Mouse (Mus musculus): ENCODE data around the gene Ephb3. TPM values are rescaled to one million over a fixed set of nuclear protein-coding genes. Genes with fewer than 3 reads are reported as not detected.

Ephb3 gene
- polyA plus RNA-seq, 1 experiment from 2014 or later: 19.4 TPM

- no peak overlapping the region for H3K4me3 ChIP-seq (replicated peaks)
- WGBS: 40% methylated on average over 7 of the region's 7 CpGs
- ATAC-seq: peak; percentile 71
Observed at GRCm38 (mm10) chr16:21192509-21193354, 11.8 kb upstream of the Ephb3 start.

DNA sequence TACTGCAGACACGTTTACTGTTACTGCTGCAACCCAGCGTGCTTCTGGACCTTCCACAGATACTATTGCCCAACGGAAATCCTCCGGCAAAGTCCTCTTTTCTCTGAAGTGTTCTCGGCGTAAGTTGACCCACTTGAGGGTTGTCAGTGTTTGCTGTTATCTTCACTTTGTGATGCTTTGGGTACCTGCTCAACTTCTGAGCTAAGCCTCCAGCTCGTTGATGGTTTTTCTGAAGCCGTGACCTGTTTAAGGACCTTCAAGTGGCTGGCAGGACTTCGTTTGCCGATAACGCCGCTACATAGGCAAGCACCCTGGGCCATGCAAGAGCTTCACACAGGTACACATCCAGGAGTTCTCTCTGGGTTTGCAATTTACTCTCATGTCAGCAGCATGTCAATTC lies 10.4 kb upstream of the Ephb3 start:
- no peak overlapping the region for H3K4me2 ChIP-seq (replicated peaks)
- no peak overlapping the region for H3K9ac ChIP-seq (replicated peaks)
- no peak overlapping the region for H3K27ac ChIP-seq
- no peaks in the 10 kb centered on the region for H3K36me3 ChIP-seq
- WGBS: 85% methylated on average over 12 of the region's 12 CpGs
- no peak overlapping the region for H3K4me3 ChIP-seq (replicated peaks)
- ATAC-seq: no peak
- peaks cover 3% of the 10 kb centered on the region; the same call in 1 of the 2 replicates for H3K4me1 ChIP-seq (replicated peaks)
- no peaks in the 10 kb centered on the region for H3K27me3 ChIP-seq
- H3K9me3 ChIP-seq: no peaks in the 10 kb centered on the region

More at GRCm38 (mm10) chr16:21192509-21193354, 11.8 kb upstream of the Ephb3 start:
- Histone ChIP-seq H3K36me3 (no peaks in the 10 kb centered on the region), H3K9ac (replicated peaks) (no peak overlapping the region), H3K9me3 (no peaks in the 10 kb centered on the region), H3K4me1 (replicated peaks) (peaks cover 3% of the 10 kb centered on the region; the same call in 1 of the 2 replicates), H3K27ac (no peak overlapping the region), H3K27me3 (no peaks in the 10 kb centered on the region), H3K4me2 (replicated peaks) (no peak overlapping the region)

- no peak overlapping the region for H3K27ac ChIP-seq
- WGBS: 63% methylated on average over 8 of the region's 8 CpGs
- no peak overlapping the region for H3K4me2 ChIP-seq (replicated peaks)
- ATAC-seq: no peak
- H3K4me1 ChIP-seq (replicated peaks): peaks cover 3% of the 10 kb centered on the region; the same call in 1 of the 2 replicates
- H3K9me3 ChIP-seq: no peaks in the 10 kb centered on the region
- H3K36me3 ChIP-seq: no peaks in the 10 kb centered on the region
- no peak overlapping the region for H3K4me3 ChIP-seq (replicated peaks)
- H3K27me3 ChIP-seq: no peaks in the 10 kb centered on the region
- H3K9ac ChIP-seq (replicated peaks): no peak overlapping the region
Observed at GRCm38 (mm10) chr16:21195260-21195866, 9.2 kb upstream of the Ephb3 start.

- Histone ChIP-seq H3K36me3 (no peaks in the 10 kb centered on the region), H3K4me1 (replicated peaks) (peaks cover 3% of the 10 kb centered on the region; the same call in 1 of the 2 replicates), H3K9ac (replicated peaks) (no peak overlapping the region), H3K9me3 (no peaks in the 10 kb centered on the region), H3K4me3 (replicated peaks) (no peak overlapping the region), H3K27ac (no peak overlapping the region), H3K4me2 (replicated peaks) (no peak overlapping the region), H3K27me3 (no peaks in the 10 kb centered on the region)
- no peak for ATAC-seq
- WGBS: 90% methylated on average over 3 of the region's 3 CpGs
Observed at GRCm38 (mm10) chr16:21196576-21196975, 8.0 kb upstream of the Ephb3 start.

GRCm38 (mm10) chr16:21197542-21197941 lies 7.0 kb upstream of the Ephb3 start:
- 92% methylated on average over 4 of the region's 4 CpGs for WGBS

DNA sequence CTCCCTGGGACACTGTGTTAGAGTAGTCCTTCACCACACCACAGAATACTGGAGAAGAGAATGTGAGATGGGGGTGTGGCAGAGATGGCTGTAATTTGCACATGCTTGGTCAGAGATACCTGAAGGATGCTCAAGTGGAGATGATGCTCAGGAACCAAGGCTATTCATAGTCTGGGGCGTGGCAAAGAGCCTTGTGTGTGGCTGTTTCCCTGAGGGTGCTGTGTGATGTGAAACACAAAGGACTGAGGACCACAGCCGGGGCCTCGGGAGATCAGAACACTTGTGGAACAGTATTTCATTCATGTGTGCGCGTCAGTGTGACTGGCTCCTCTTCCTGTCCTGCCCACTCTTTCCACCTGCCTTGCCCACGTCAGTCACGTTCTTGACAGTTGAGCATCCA lies 6.5 kb upstream of the Ephb3 start:
- Histone ChIP-seq H3K4me2 (replicated peaks) (no peak overlapping the region), H3K4me1 (replicated peaks) (no peaks in the 10 kb centered on the region), H3K27me3 (peaks cover 8% of the 10 kb centered on the region; the same call in 1 of the 2 replicates), H3K9me3 (no peaks in the 10 kb centered on the region), H3K36me3 (no peaks in the 10 kb centered on the region), H3K9ac (replicated peaks) (no peak overlapping the region), H3K4me3 (replicated peaks) (no peak overlapping the region), H3K27ac (no peak overlapping the region)
- WGBS: 92% methylated on average over 7 of the region's 7 CpGs
- ATAC-seq: no peak

More at GRCm38 (mm10) chr16:21197542-21197941, 7.0 kb upstream of the Ephb3 start:
- Histone ChIP-seq H3K9ac (replicated peaks) (no peak overlapping the region), H3K4me1 (replicated peaks) (no peaks in the 10 kb centered on the region), H3K27me3 (peaks cover 4% of the 10 kb centered on the region; the same call in 1 of the 2 replicates), H3K4me3 (replicated peaks) (no peak overlapping the region), H3K36me3 (no peaks in the 10 kb centered on the region), H3K4me2 (replicated peaks) (no peak overlapping the region), H3K27ac (no peak overlapping the region), H3K9me3 (no peaks in the 10 kb centered on the region)
- no peak for ATAC-seq

DNA sequence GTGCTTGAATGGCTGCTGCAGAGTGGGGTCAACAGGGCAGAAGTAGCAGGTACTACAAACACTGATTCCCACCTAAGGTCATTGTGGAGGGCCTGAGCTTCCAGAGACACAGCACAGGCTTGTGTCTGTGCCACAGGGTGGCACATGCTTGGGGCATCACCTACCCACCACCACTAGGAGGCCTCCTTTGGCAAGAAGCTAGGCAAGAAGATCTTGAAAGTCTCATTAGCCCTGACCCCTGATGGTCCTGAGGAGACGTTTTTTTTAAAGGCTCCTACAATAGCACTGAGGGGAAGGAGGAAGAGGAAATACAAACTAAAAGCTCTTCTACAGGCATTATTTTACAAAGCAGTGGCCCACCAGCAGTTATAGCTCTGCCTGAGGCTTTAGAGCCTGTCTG lies 6.0 kb upstream of the Ephb3 start:
- WGBS: 5% methylated on average over 1 of the region's 1 CpGs
- Histone ChIP-seq H3K4me2 (replicated peaks) (no peak overlapping the region), H3K36me3 (no peaks in the 10 kb centered on the region), H3K4me3 (replicated peaks) (no peak overlapping the region), H3K9me3 (no peaks in the 10 kb centered on the region), H3K4me1 (replicated peaks) (no peaks in the 10 kb centered on the region), H3K27me3 (peaks cover 8% of the 10 kb centered on the region; the same call in 1 of the 2 replicates), H3K27ac (no peak overlapping the region), H3K9ac (replicated peaks) (no peak overlapping the region)
- ATAC-seq: no peak

DNA sequence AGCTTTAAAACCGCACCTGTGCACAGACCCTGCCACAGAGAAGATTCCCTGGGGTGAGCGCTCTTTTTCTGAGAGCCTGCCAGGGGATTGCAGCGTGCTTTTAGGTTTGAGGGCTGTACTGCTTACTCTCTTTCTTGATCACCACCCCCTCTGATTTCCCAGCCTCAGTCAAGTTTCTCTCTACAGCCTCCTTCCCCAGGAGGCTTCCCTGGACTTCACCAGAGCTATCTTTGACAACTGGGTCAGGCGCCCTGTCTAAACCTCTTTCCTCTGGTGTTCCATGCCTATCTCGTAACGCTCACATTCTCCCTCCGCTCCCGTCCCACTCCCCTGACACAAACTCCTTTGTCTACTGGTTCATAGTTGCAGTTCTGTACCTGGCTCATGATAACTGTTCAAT lies 5.1 kb upstream of the Ephb3 start:
- Histone ChIP-seq H3K9ac (replicated peaks) (no peak overlapping the region), H3K36me3 (no peaks in the 10 kb centered on the region), H3K4me1 (replicated peaks) (no peaks in the 10 kb centered on the region), H3K9me3 (no peaks in the 10 kb centered on the region), H3K4me2 (replicated peaks) (no peak overlapping the region), H3K27ac (no peak overlapping the region), H3K27me3 (peaks cover 8% of the 10 kb centered on the region; the same call in 1 of the 2 replicates), H3K4me3 (replicated peaks) (no peak overlapping the region)
- 56% methylated on average over 8 of the region's 8 CpGs for WGBS
- no peak for ATAC-seq

DNA sequence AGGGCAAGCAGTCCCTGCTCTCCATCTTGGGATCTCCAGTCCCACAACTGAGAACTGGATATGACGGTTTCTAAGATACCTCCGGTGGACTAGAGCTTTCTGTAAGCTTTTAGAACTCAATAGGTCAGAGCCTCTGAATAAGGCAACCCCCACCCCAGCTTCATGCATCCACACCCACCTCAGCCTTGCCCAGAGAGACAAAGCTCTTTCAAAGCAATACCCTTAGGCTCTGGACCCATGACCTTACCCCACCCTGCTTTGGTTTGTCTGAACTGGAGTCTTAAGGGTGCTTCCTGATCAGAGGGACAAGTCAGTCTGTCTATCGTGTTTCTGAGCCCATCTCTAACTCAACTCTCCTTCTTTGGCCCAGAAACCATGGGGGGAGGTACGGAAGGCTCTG lies 1.8 kb upstream of the Ephb3 start:
- 84% methylated on average over 4 of the region's 4 CpGs for WGBS
- no peak for ATAC-seq
- peaks cover 25% of the 10 kb centered on the region for H3K4me1 ChIP-seq (replicated peaks)

GRCm38 (mm10) chr16:21205093-21205886 lies 735 bp downstream of the Ephb3 start:
- Histone ChIP-seq H3K4me3 (replicated peaks) (peak overlapping the region; percentile 77), H3K36me3 (no peaks in the 10 kb centered on the region), H3K4me1 (replicated peaks) (peaks cover 50% of the 10 kb centered on the region), H3K27me3 (peaks cover 8% of the 10 kb centered on the region; the same call in 1 of the 2 replicates), H3K9ac (replicated peaks) (peak overlapping the region; percentile 95), H3K27ac (peak overlapping the region; percentile 82), H3K4me2 (replicated peaks) (peak overlapping the region; percentile 77), H3K9me3 (no peaks in the 10 kb centered on the region)
- WGBS: under 1% methylated on average over 53 of the region's 60 CpGs
- ATAC-seq: peak; percentile 14

More for the DNA sequence above, 1.8 kb upstream of the Ephb3 start:
- no peak overlapping the region for H3K4me3 ChIP-seq (replicated peaks)
- H3K9me3 ChIP-seq: no peaks in the 10 kb centered on the region
- peaks cover 8% of the 10 kb centered on the region; the same call in 1 of the 2 replicates for H3K27me3 ChIP-seq
- H3K36me3 ChIP-seq: no peaks in the 10 kb centered on the region
- H3K27ac ChIP-seq: no peak overlapping the region
- no peak overlapping the region for H3K9ac ChIP-seq (replicated peaks)
- no peak overlapping the region for H3K4me2 ChIP-seq (replicated peaks)

- WGBS: 78% methylated on average over 4 of the region's 4 CpGs
- Histone ChIP-seq H3K4me1 (replicated peaks) (peaks cover 78% of the 10 kb centered on the region), H3K4me2 (replicated peaks) (peak overlapping the region; percentile 77), H3K36me3 (no peaks in the 10 kb centered on the region; the same call in 1 of the 2 replicates), H3K27ac (no peak overlapping the region), H3K4me3 (replicated peaks) (peak overlapping the region; percentile 77), H3K9me3 (no peaks in the 10 kb centered on the region), H3K9ac (replicated peaks) (no peak overlapping the region; the same call in 1 of the 2 replicates), H3K27me3 (no peaks in the 10 kb centered on the region)
- ATAC-seq: no peak
Observed at GRCm38 (mm10) chr16:21208001-21208565, 3.5 kb downstream of the Ephb3 start.

All from midbrain, embryonic 13.5 days (tissue).